ENCODE assay signal across 8 mouse cellular contexts in genomic region chr17:23774090-23774489, GRCm38 (mm10). TPM values are rescaled to one million over a fixed set of nuclear protein-coding genes. Genes with fewer than 3 reads are reported as not detected.
DNase-seq lines count a peak whose midpoint lies in the region; ATAC-seq and TF ChIP-seq lines count a peak whose summit lies in the region.

No protein-coding gene starts in this region.

- no peak for TF ChIP-seq POLR2A in limb, embryonic 14.5 days (IDR thresholded peaks at IDR 0.05; ENCODE audit: borderline replicate concordance, extremely low read depth, insufficient read depth, insufficient read length)

- peak overlapping the region; percentile 35; the same call in 1 of the 2 replicates for H3K27ac ChIP-seq in hindbrain, embryonic 10.5 days
- H3K27ac ChIP-seq in hindbrain, embryonic 16.5 days (ENCODE audit: low read depth, low read length), result no peak overlapping the region
- no peak overlapping the region for H3K27ac ChIP-seq in limb, embryonic 14.5 days (replicated peaks; ENCODE audit: low read depth, low read length)
- H3K27ac ChIP-seq in stomach, embryonic 15.5 days, result no peak overlapping the region

- DNase-seq in hindbrain, embryonic 10.5 days (ENCODE audit: low spot score), result peak; percentile 79
- peak; percentile 52 to 78 for DNase-seq in cerebellum, postnatal 4 days (ENCODE audit: low spot score in 2 of 2)
- DNase-seq in gastrocnemius, postnatal 36 days, result peak; percentile 71 to 79
- peak; percentile 89 for DNase-seq in kidney, adult 9 months
- peak; percentile 86 for DNase-seq in limb, embryonic 14.5 days (ENCODE audit: low spot score)
- peak; percentile 66 for DNase-seq in neural tube, embryonic 10.5 days (ENCODE audit: extremely low spot score, low spot score)

- H3K9ac ChIP-seq in hindbrain, embryonic 16.5 days (ENCODE audit: low read depth, low read length), result no peak overlapping the region
- H3K9ac ChIP-seq in limb, embryonic 14.5 days (ENCODE audit: low read depth, low read length, severe bottlenecking), result no peak overlapping the region
- H3K9ac ChIP-seq in stomach, embryonic 15.5 days, result no peak overlapping the region

- no peaks in the 10 kb centered on the region for H3K9me3 ChIP-seq in hindbrain, embryonic 10.5 days
- no peaks in the 10 kb centered on the region for H3K9me3 ChIP-seq in hindbrain, embryonic 16.5 days (ENCODE audit: control insufficient read depth, low read length)
- H3K9me3 ChIP-seq in limb, embryonic 14.5 days (ENCODE audit: control insufficient read depth, low read length), result no peaks in the 10 kb centered on the region
- no peaks in the 10 kb centered on the region for H3K9me3 ChIP-seq in stomach, embryonic 15.5 days

- H3K4me1 ChIP-seq in hindbrain, embryonic 10.5 days (replicated peaks), result peaks cover 22% of the 10 kb centered on the region
- H3K4me1 ChIP-seq in hindbrain, embryonic 16.5 days (ENCODE audit: control insufficient read depth, insufficient read depth, low read depth, low read length), result peaks cover 13% of the 10 kb centered on the region
- H3K4me1 ChIP-seq in limb, embryonic 14.5 days (ENCODE audit: control insufficient read depth, insufficient read depth, low read length), result peaks cover 6% of the 10 kb centered on the region; the same call in 1 of the 2 replicates
- H3K4me1 ChIP-seq in stomach, embryonic 15.5 days, result no peaks in the 10 kb centered on the region

- H3K4me3 ChIP-seq in hindbrain, embryonic 10.5 days, result no peak overlapping the region
- no peak overlapping the region for H3K4me3 ChIP-seq in hindbrain, embryonic 16.5 days (ENCODE audit: low read length)
- no peak overlapping the region for H3K4me3 ChIP-seq in limb, embryonic 14.5 days (replicated peaks; ENCODE audit: low read length)
- no peak overlapping the region for H3K4me3 ChIP-seq in stomach, embryonic 15.5 days (replicated peaks)

- H3K36me3 ChIP-seq in hindbrain, embryonic 10.5 days, result peaks cover 8% of the 10 kb centered on the region; the same call in 1 of the 2 replicates
- H3K36me3 ChIP-seq in hindbrain, embryonic 16.5 days (ENCODE audit: control insufficient read depth, insufficient read depth, low read length), result no peaks in the 10 kb centered on the region
- no peaks in the 10 kb centered on the region for H3K36me3 ChIP-seq in limb, embryonic 14.5 days (ENCODE audit: control insufficient read depth, insufficient read depth, low read length)
- H3K36me3 ChIP-seq in stomach, embryonic 15.5 days, result no peaks in the 10 kb centered on the region

- WGBS in hindbrain, embryonic 10.5 days, result 9% methylated on average over 12 of the region's 12 CpGs
- WGBS in hindbrain, embryonic 16.5 days, result 6% methylated on average over 12 of the region's 12 CpGs
- WGBS in limb, embryonic 14.5 days, result 2% methylated on average over 12 of the region's 12 CpGs
- 3% methylated on average over 12 of the region's 12 CpGs for WGBS in stomach, embryonic 15.5 days

- H3K27me3 ChIP-seq in hindbrain, embryonic 10.5 days (ENCODE audit: insufficient read depth, poor library complexity, severe bottlenecking), result no peaks in the 10 kb centered on the region
- no peaks in the 10 kb centered on the region for H3K27me3 ChIP-seq in hindbrain, embryonic 16.5 days (replicated peaks; ENCODE audit: control insufficient read depth, insufficient read depth, low read length)
- no peaks in the 10 kb centered on the region for H3K27me3 ChIP-seq in limb, embryonic 14.5 days (ENCODE audit: control insufficient read depth, insufficient read depth, low read length)
- H3K27me3 ChIP-seq in stomach, embryonic 15.5 days (replicated peaks), result no peaks in the 10 kb centered on the region

- intact Hi-C loops in gastrocnemius, postnatal 36 days (cut with DNase I), result loop anchor here (2.0 to 5.0 kb wide), 2 partner anchors 69 to 188 kb away; partner anchors contain the start of gene Prss32

- no peak overlapping the region for H3K4me2 ChIP-seq in hindbrain, embryonic 16.5 days (ENCODE audit: low read length)
- H3K4me2 ChIP-seq in limb, embryonic 14.5 days (replicated peaks; ENCODE audit: low read depth, low read length, severe bottlenecking), result no peak overlapping the region
- H3K4me2 ChIP-seq in stomach, embryonic 15.5 days, result no peak overlapping the region

- ATAC-seq in hindbrain, embryonic 16.5 days, result no peak
- ATAC-seq in limb, embryonic 14.5 days (ENCODE audit: low FRiP score, low read depth), result peak; percentile 35; the same call in 1 of the 2 replicates
- ATAC-seq in stomach, embryonic 15.5 days (ENCODE audit: insufficient read depth, low FRiP score, low read depth), result peak; percentile 57; the same call in 1 of the 2 replicates

RNA-seq across cellular contexts. Expression of gene Flywch1, which starts 2.7 kb away (rescaled TPM):
- polyA plus RNA-seq in hindbrain, embryonic 10.5 days (2016; fragmentation: Nextera tagmentation; extraction: Ambion mirVana), result 181 and 211 TPM in 2 replicates
- polyA plus RNA-seq in hindbrain, embryonic 16.5 days (2015; fragmentation: Nextera tagmentation; extraction: Ambion mirVana), result 202 and 203 TPM in 2 replicates
- 10 to 100 TPM; 34.3 to 38.0 TPM for total RNA-seq in gastrocnemius, postnatal 36 days (2021)
- polyA plus RNA-seq in limb, embryonic 14.5 days (2012; rRNA removed), result 47.1 and 58.5 TPM in 2 replicates
- 66.2 and 74.8 TPM in 2 replicates for polyA plus RNA-seq in limb, embryonic 14.5 days (2014; fragmentation: Nextera tagmentation; extraction: Ambion mirVana)
- polyA plus RNA-seq in stomach, embryonic 15.5 days (2015; fragmentation: Nextera tagmentation; extraction: Ambion mirVana), result 48.9 and 50.5 TPM in 2 replicates

RNA-seq across cellular contexts. Expression of gene Flywch2, which starts 11.8 kb away (rescaled TPM):
- 22.9 and 34.9 TPM in 2 replicates for polyA plus RNA-seq in hindbrain, embryonic 10.5 days (2016; fragmentation: Nextera tagmentation; extraction: Ambion mirVana)
- 73.9 and 86.2 TPM in 2 replicates for polyA plus RNA-seq in hindbrain, embryonic 16.5 days (2015; fragmentation: Nextera tagmentation; extraction: Ambion mirVana)
- under 1 TPM in 1 of 2 experiments, not detected in 1; 0.46 TPM for total RNA-seq in gastrocnemius, postnatal 36 days (2021)
- polyA plus RNA-seq in limb, embryonic 14.5 days (2012; rRNA removed), result 46.3 and 50.8 TPM in 2 replicates
- polyA plus RNA-seq in limb, embryonic 14.5 days (2014; fragmentation: Nextera tagmentation; extraction: Ambion mirVana), result 41.2 and 47.5 TPM in 2 replicates
- 18.1 and 23.5 TPM in 2 replicates for polyA plus RNA-seq in stomach, embryonic 15.5 days (2015; fragmentation: Nextera tagmentation; extraction: Ambion mirVana)

RNA-seq across cellular contexts. Expression of gene Srrm2, which starts 16.2 kb away (rescaled TPM):
- 517 and 570 TPM in 2 replicates for polyA plus RNA-seq in hindbrain, embryonic 10.5 days (2016; fragmentation: Nextera tagmentation; extraction: Ambion mirVana)
- polyA plus RNA-seq in hindbrain, embryonic 16.5 days (2015; fragmentation: Nextera tagmentation; extraction: Ambion mirVana), result 410 and 420 TPM in 2 replicates
- 100 to 1,000 TPM; 153 to 189 TPM for total RNA-seq in gastrocnemius, postnatal 36 days (2021)
- polyA plus RNA-seq in limb, embryonic 14.5 days (2012; rRNA removed), result 654 and 850 TPM in 2 replicates
- polyA plus RNA-seq in limb, embryonic 14.5 days (2014; fragmentation: Nextera tagmentation; extraction: Ambion mirVana), result 406 and 466 TPM in 2 replicates
- polyA plus RNA-seq in stomach, embryonic 15.5 days (2015; fragmentation: Nextera tagmentation; extraction: Ambion mirVana), result 448 and 501 TPM in 2 replicates

RNA-seq across cellular contexts. Expression of gene Kremen2, which starts 28.5 kb away (rescaled TPM):
- polyA plus RNA-seq in hindbrain, embryonic 10.5 days (2016; fragmentation: Nextera tagmentation; extraction: Ambion mirVana), result 3.4 and 4.3 TPM in 2 replicates
- 1.4 and 1.8 TPM in 2 replicates for polyA plus RNA-seq in hindbrain, embryonic 16.5 days (2015; fragmentation: Nextera tagmentation; extraction: Ambion mirVana)
- not detected for total RNA-seq in gastrocnemius, postnatal 36 days (2021)
- 40.1 and 50.6 TPM in 2 replicates for polyA plus RNA-seq in limb, embryonic 14.5 days (2012; rRNA removed)
- polyA plus RNA-seq in limb, embryonic 14.5 days (2014; fragmentation: Nextera tagmentation; extraction: Ambion mirVana), result 42.4 and 42.6 TPM in 2 replicates
- polyA plus RNA-seq in stomach, embryonic 15.5 days (2015; fragmentation: Nextera tagmentation; extraction: Ambion mirVana), result 0.49 and 0.74 TPM in 2 replicates

RNA-seq across cellular contexts. Expression of gene Paqr4, which starts 33.4 kb away (rescaled TPM):
- polyA plus RNA-seq in hindbrain, embryonic 10.5 days (2016; fragmentation: Nextera tagmentation; extraction: Ambion mirVana), result 28.8 and 43.6 TPM in 2 replicates
- 81.4 and 84.1 TPM in 2 replicates for polyA plus RNA-seq in hindbrain, embryonic 16.5 days (2015; fragmentation: Nextera tagmentation; extraction: Ambion mirVana)
- total RNA-seq in gastrocnemius, postnatal 36 days (2021), result 1 to 10 TPM; 3.6 to 4.0 TPM
- 9.7 and 13.4 TPM in 2 replicates for polyA plus RNA-seq in limb, embryonic 14.5 days (2012; rRNA removed)
- polyA plus RNA-seq in limb, embryonic 14.5 days (2014; fragmentation: Nextera tagmentation; extraction: Ambion mirVana), result 15.7 and 17.3 TPM in 2 replicates
- 22.6 and 23.2 TPM in 2 replicates for polyA plus RNA-seq in stomach, embryonic 15.5 days (2015; fragmentation: Nextera tagmentation; extraction: Ambion mirVana)
